Mouse (Mus musculus) hindbrain, embryonic 14.5 days (tissue): ENCODE measurements around the gene Phgr1. TPM values are rescaled to one million over a fixed set of nuclear protein-coding genes. Genes with fewer than 3 reads are reported as not detected.

Source experiments
- ATAC-seq: fragments of 200-750 bp; cut with Nextera tagmentation; 2 replicates; pipeline ENCODE4 v1.8.0; 2017; ENCODE audit warnings: moderate number of reproducible peaks, mild to moderate bottlenecking, moderate TSS enrichment, moderate library complexity; ENCODE audit not compliant: low FRiP score
- DNase-seq: peaks from one replicate; pipeline ENCODE4 v3.0.0-alpha.2; 2015; ENCODE audit warnings: low spot score
- H3K27ac ChIP-seq: fragments of 300-500 bp; sonication (generic); 2 replicates; pipeline ENCODE4 v1.5.1; 2014; ENCODE audit warnings: mild to moderate bottlenecking, moderate library complexity
- H3K27me3 ChIP-seq: fragments of 300-500 bp; sonication (generic); 2 replicates; pipeline ENCODE4 v1.6.1; 2014; ENCODE audit warnings: mild to moderate bottlenecking, low read length, mixed read lengths; ENCODE audit not compliant: control insufficient read depth, insufficient read depth
- H3K36me3 ChIP-seq: fragments of 300-500 bp; sonication (generic); replicated peaks from 2 replicates; pipeline ENCODE4 v1.6.1; 2014; ENCODE audit not compliant: control insufficient read depth, insufficient read depth
- H3K4me1 ChIP-seq: fragments of 300-500 bp; sonication (generic); replicated peaks from 2 replicates; pipeline ENCODE4 v1.6.1; 2014; ENCODE audit warnings: antibody characterized with exemption, low read length, mixed read lengths; ENCODE audit not compliant: control insufficient read depth, insufficient read depth
- H3K4me2 ChIP-seq: fragments of 300-500 bp; sonication (generic); replicated peaks from 2 replicates; pipeline ENCODE4 v1.6.1; 2014; ENCODE audit warnings: mild to moderate bottlenecking, moderate library complexity
- H3K4me3 ChIP-seq: fragments of 300-500 bp; sonication (generic); replicated peaks from 2 replicates; pipeline ENCODE4 v1.5.1; 2014; ENCODE audit warnings: mild to moderate bottlenecking, low read length
- H3K9ac ChIP-seq: fragments of 300-500 bp; sonication (generic); 2 replicates; pipeline ENCODE4 v1.6.1; 2014
- H3K9me3 ChIP-seq: fragments of 300-500 bp; sonication (generic); 2 replicates; pipeline ENCODE4 v1.6.1; 2016; ENCODE audit warnings: low read length; ENCODE audit not compliant: control insufficient read depth
- WGBS: fragments of 180-500 bp; shearing (Covaris S2); extraction: QIAGEN DNeasy Blood & Tissue Kit; methylation state at CpG from one replicate; pipeline ENCODE4 v1.1.7; 2014; 5-methylcytosine and 5-hydroxymethylcytosine counted together
- polyA plus RNA-seq: library from polyadenylated mRNA; unstranded; fragments of >200 nt; fragmentation: Nextera tagmentation; extraction: Ambion mirVana; gene quantifications from 2 replicates; pipeline ENCODE4 v1.2.1, GENCODE M21; 2014

Gene Phgr1
- polyA plus RNA-seq, 1 experiment from 2014 or later: not detected

DNA sequence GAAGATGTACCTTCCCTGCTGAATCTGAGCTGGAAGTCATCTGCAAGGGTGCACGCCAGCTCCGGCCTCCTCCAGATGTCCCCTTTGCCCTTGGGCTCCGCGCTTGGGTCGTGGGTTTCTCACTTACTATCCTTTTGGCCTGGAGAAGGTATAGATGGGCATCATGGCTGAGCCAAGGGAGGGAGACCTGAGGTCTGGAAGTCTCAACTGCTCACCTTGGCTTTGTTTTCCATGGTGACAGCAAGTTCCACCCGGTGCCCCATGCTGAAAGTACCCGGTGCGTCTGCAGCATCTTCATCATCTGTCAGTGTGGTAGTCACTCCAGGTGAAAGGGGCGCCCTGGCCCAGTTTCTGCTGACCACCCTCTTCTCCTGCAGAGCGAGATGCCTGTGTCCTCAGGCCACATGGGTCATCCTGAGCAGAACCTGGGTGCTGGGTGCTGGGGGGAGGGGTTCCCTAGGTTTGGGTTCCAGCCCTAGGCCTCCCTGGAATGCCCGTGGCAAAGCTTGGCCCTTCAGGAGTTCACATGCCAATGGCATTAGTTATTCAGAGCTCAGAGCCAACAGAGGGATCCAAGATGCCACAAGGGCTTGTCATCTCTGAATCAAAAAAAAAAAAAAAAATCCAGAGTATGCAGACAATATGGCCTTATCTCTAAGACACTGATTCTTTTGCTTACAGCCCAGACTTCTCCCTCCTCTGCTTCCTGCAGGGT is 12.1 kb upstream of the Phgr1 start:
- H3K9ac ChIP-seq: no peak overlapping the region
- WGBS: 87% methylated on average over 11 of the region's 11 CpGs
- no peak overlapping the region for H3K4me3 ChIP-seq
- H3K9me3 ChIP-seq: no peaks in the 10 kb centered on the region
- no peak overlapping the region for H3K4me2 ChIP-seq
- DNase-seq (no peak), ATAC-seq (no peak)
- no peak overlapping the region for H3K27ac ChIP-seq
- H3K36me3 ChIP-seq: no peaks in the 10 kb centered on the region
- H3K27me3 ChIP-seq: no peaks in the 10 kb centered on the region
- H3K4me1 ChIP-seq: peaks cover 27% of the 10 kb centered on the region

DNA sequence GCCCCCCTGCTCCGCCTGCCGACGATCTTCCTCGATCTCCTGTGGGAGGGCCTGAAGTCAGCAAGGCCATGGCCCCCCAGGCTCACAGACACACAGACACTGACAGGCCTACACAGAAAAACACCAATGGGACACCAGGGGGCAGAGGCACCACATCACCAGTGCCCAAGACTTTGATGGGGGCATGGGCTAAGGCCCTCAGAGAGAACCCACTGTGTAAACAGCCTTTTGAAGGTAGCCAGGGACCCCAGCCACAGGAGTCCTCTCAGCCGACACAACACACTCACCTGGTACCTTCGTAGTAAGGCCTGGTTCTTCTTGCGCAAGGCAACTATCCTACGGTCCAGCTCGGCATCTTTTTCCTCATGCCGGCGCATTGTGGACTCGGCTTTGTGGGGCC is 11.2 kb upstream of the Phgr1 start:
- Histone ChIP-seq H3K4me1 (peaks cover 27% of the 10 kb centered on the region), H3K9ac (peak overlapping the region; percentile 54), H3K27me3 (no peaks in the 10 kb centered on the region), H3K27ac (peak overlapping the region; percentile 87), H3K4me3 (no peak overlapping the region), H3K36me3 (no peaks in the 10 kb centered on the region), H3K4me2 (peak overlapping the region; percentile 43), H3K9me3 (no peaks in the 10 kb centered on the region)
- ATAC-seq: no peak
- WGBS: 73% methylated on average over 12 of the region's 12 CpGs
- DNase-seq: no peak

GRCm38 (mm10) chr2:118761906-118762783 is 10.4 kb upstream of the Phgr1 start, which contains the start of gene Ccdc9b:
Ccdc9b (minus strand) TSS chr2:118762661.
- Histone ChIP-seq H3K4me1 (peaks cover 27% of the 10 kb centered on the region), H3K27me3 (no peaks in the 10 kb centered on the region), H3K27ac (peak within 1 kb of the TSS; percentile 87), H3K4me3 (0 out of 2 replicates have a peak within 1 kb of the TSS, but pooled peaks have one; percentile 0), H3K36me3 (no peaks in the 10 kb centered on the region), H3K4me2 (peak within 1 kb of the TSS; percentile 43), H3K9ac (peak within 1 kb of the TSS; percentile 54), H3K9me3 (no peaks in the 10 kb centered on the region)
- WGBS: 3% methylated on average over 29 of the region's 29 CpGs
- ATAC-seq: peak; percentile 79
- DNase-seq: peak; percentile 79

- peak; percentile 32 for DNase-seq
- Histone ChIP-seq H3K4me3 (no peak overlapping the region), H3K4me1 (peaks cover 27% of the 10 kb centered on the region), H3K4me2 (0 out of 2 replicates have a peak overlapping the region, but pooled peaks have one; percentile 43), H3K9ac (peak overlapping the region; percentile 54; the same call in 1 of the 2 replicates), H3K36me3 (no peaks in the 10 kb centered on the region), H3K27me3 (no peaks in the 10 kb centered on the region), H3K9me3 (no peaks in the 10 kb centered on the region), H3K27ac (peak overlapping the region; percentile 87)
- WGBS: 13% methylated on average over 10 of the region's 10 CpGs
- no peak for ATAC-seq
These were observed 9.8 kb upstream of the Phgr1 start for GRCm38 (mm10) chr2:118762784-118763148.

DNA sequence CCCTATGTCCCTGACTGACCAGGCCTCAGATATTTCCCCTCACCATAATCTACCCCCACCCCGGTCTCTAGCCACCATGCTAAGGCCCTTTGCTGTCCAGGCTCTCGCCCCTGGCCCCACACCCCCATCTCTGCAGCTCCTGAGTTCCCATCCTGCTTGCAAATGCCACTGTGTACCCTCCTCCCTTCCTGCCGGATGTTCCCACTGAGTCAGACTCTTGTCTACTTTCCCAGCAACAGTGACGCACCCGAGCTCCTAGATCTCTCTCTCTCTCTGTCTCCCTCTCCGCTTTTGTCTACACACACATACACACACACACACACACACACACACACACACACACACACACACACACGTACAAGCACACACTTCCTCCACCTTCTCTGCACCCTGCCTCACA is 9.1 kb upstream of the Phgr1 start:
- no peak for DNase-seq
- peaks cover 27% of the 10 kb centered on the region for H3K4me1 ChIP-seq
- H3K4me2 ChIP-seq: no peak overlapping the region
- no peak overlapping the region for H3K4me3 ChIP-seq
- no peaks in the 10 kb centered on the region for H3K27me3 ChIP-seq
- ATAC-seq: no peak
- H3K36me3 ChIP-seq: no peaks in the 10 kb centered on the region
- H3K27ac ChIP-seq: peak overlapping the region; percentile 87; the same call in 1 of the 2 replicates
- WGBS: 60% methylated on average over 7 of the region's 7 CpGs
- H3K9me3 ChIP-seq: no peaks in the 10 kb centered on the region
- H3K9ac ChIP-seq: no peak overlapping the region

GRCm38 (mm10) chr2:118764094-118764831 is 8.3 kb upstream of the Phgr1 start:
- Histone ChIP-seq H3K4me1 (peaks cover 27% of the 10 kb centered on the region), H3K4me2 (no peak overlapping the region), H3K27ac (peak overlapping the region; percentile 43; the same call in 1 of the 2 replicates)

DNA sequence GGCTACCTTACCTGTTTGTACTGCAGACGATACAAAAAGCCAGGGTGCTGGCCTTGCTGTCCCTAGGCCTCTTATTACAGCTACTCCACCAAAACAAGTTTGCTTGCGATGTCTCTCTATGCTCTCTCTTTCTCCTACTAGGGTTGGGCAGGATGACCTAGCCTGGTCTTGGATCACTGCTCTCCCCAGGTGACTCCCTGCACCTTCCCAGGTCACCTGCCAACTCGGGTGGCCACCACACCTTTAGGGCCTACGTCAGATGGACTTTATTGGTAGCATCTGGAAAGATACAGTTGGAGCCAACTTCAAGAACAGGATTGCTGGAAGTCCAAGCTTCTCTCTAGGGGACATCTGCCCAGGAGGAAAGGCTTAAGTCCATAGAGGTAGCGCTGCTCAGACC is 7.7 kb upstream of the Phgr1 start:
- Histone ChIP-seq H3K36me3 (no peaks in the 10 kb centered on the region), H3K9me3 (no peaks in the 10 kb centered on the region), H3K4me1 (peaks cover 27% of the 10 kb centered on the region), H3K9ac (no peak overlapping the region), H3K27me3 (no peaks in the 10 kb centered on the region), H3K4me3 (no peak overlapping the region), H3K27ac (no peak overlapping the region), H3K4me2 (no peak overlapping the region)
- 83% methylated on average over 5 of the region's 5 CpGs for WGBS
- ATAC-seq: no peak
- no peak for DNase-seq

More at GRCm38 (mm10) chr2:118764094-118764831, 8.3 kb upstream of the Phgr1 start:
- H3K36me3 ChIP-seq: no peaks in the 10 kb centered on the region
- DNase-seq (peak; percentile 68), ATAC-seq (no peak)
- H3K4me3 ChIP-seq: no peak overlapping the region
- no peaks in the 10 kb centered on the region for H3K27me3 ChIP-seq
- H3K9ac ChIP-seq: no peak overlapping the region
- H3K9me3 ChIP-seq: no peaks in the 10 kb centered on the region
- 29% methylated on average over 11 of the region's 11 CpGs for WGBS

DNA sequence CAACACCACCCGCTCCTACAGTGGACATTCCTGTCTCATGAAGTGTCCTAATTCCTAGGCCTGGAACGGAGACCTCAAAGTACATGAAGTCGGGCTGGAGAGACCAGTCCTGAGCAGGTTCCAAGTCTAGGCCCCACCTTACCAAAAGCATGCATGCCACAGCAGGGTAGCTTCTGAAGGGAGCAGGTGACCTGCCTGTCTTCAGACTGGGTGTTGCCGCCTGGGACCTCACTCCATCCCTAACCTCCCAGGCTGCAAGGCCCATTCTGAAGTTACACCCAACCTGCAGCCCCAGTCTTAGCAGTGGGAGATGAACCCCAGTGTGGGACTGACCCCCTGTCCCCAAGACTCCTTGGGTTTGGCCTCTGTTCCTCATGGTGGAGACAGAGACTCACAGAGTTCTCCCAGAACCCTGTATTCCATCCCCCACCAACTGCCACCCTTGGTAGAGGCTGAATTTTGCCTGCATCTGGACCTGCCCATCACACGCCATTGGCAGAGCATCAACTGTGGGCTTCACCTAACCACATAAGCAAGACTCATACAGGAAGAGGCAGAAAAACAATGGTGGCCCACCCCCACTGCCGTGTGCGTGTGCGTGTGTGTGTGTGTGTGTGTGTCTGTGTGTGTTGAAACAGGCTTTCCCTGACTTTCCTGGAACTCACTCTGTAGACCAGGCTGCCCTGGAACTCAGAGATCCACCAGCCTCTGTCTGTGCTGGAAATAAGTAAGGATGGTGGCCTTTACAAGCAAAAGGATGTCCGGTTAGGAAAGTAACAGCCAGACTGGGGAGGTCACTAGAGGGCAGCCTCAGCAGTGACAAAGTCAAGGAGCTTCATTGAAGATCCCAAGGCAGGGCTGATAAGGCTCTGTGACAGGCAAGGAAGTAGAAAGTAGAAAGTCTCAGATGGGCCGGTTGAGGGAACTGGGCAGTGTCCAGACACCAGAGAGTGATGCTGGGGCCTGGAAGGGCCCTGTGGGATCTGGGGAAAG is 6.2 kb upstream of the Phgr1 start:
- Histone ChIP-seq H3K27me3 (no peaks in the 10 kb centered on the region), H3K9ac (no peak overlapping the region), H3K9me3 (no peaks in the 10 kb centered on the region), H3K4me1 (peaks cover 21% of the 10 kb centered on the region), H3K27ac (no peak overlapping the region), H3K4me3 (no peak overlapping the region), H3K4me2 (no peak overlapping the region), H3K36me3 (no peaks in the 10 kb centered on the region)
- ATAC-seq: no peak
- 74% methylated on average over 10 of the region's 10 CpGs for WGBS
- no peak for DNase-seq
